Mouse (Mus musculus) forebrain, embryonic 13.5 days (tissue): ENCODE measurements around the gene Exosc5. TPM values are rescaled to one million over a fixed set of nuclear protein-coding genes. Genes with fewer than 3 reads are reported as not detected.

Experiments used
- ATAC-seq: fragments of 200-750 bp; cut with Nextera tagmentation; 2 replicates; pipeline ENCODE4 v1.8.0; 2017
- H3K27ac ChIP-seq: fragments of 300-500 bp; sonication (generic); 2 replicates; pipeline ENCODE4 v1.5.1; 2015; ENCODE audit warnings: inconsistent platforms, mild to moderate bottlenecking, moderate library complexity
- H3K27me3 ChIP-seq: fragments of 300-500 bp; sonication (generic); 2 replicates; pipeline ENCODE4 v1.6.1; 2015; ENCODE audit warnings: mild to moderate bottlenecking, inconsistent platforms
- H3K36me3 ChIP-seq: fragments of 300-500 bp; sonication (generic); 2 replicates; pipeline ENCODE4 v1.6.1; 2015; ENCODE audit warnings: mild to moderate bottlenecking, inconsistent platforms; ENCODE audit not compliant: poor library complexity, severe bottlenecking
- H3K4me1 ChIP-seq: fragments of 300-500 bp; sonication (generic); 2 replicates; pipeline ENCODE4 v1.6.1; 2015; ENCODE audit warnings: inconsistent platforms
- H3K4me2 ChIP-seq: fragments of 300-500 bp; sonication (generic); 2 replicates; pipeline ENCODE4 v1.6.1; 2015; ENCODE audit warnings: inconsistent platforms, mild to moderate bottlenecking, moderate library complexity
- H3K4me3 ChIP-seq: fragments of 300-500 bp; sonication (generic); 2 replicates; pipeline ENCODE4 v1.5.1; 2015; ENCODE audit warnings: mild to moderate bottlenecking, inconsistent platforms
- H3K9ac ChIP-seq: fragments of 300-500 bp; sonication (generic); 2 replicates; pipeline ENCODE4 v1.6.1; 2015; ENCODE audit warnings: mild to moderate bottlenecking, inconsistent platforms
- H3K9me3 ChIP-seq: fragments of 300-500 bp; sonication (generic); replicated peaks from 2 replicates; pipeline ENCODE4 v1.6.1; 2016; ENCODE audit warnings: inconsistent platforms
- WGBS: fragments of 180-500 bp; shearing (Covaris S2); methylation state at CpG from one replicate; pipeline ENCODE4 v1.1.7; 2015; 5-methylcytosine and 5-hydroxymethylcytosine counted together
- polyA plus RNA-seq: library from polyadenylated mRNA; unstranded; fragments of >200 nt; fragmentation: Nextera tagmentation; extraction: Ambion mirVana; gene quantifications from 2 replicates; pipeline ENCODE4 v1.2.1, GENCODE M21; 2015

Exosc5 gene
- polyA plus RNA-seq, 1 experiment from 2014 or later: 55.2 TPM

- Histone ChIP-seq H3K4me1 (peaks cover 29% of the 10 kb centered on the region), H3K9me3 (no peaks in the 10 kb centered on the region), H3K4me2 (no peak overlapping the region), H3K4me3 (no peak overlapping the region), H3K9ac (no peak overlapping the region), H3K27me3 (no peaks in the 10 kb centered on the region), H3K27ac (no peak overlapping the region), H3K36me3 (peaks cover 47% of the 10 kb centered on the region)
- 94% methylated on average over 8 of the region's 8 CpGs for WGBS
- no peak for ATAC-seq
Measured at GRCm38 (mm10) chr7:25714581-25714980, 55.6 kb downstream of the Exosc5 start.

- 96% methylated on average over 22 of the region's 22 CpGs for WGBS
- H3K27me3 ChIP-seq: no peaks in the 10 kb centered on the region
- H3K36me3 ChIP-seq: peaks cover 55% of the 10 kb centered on the region
- no peak overlapping the region for H3K4me2 ChIP-seq
- no peak for ATAC-seq
- no peaks in the 10 kb centered on the region for H3K9me3 ChIP-seq
- no peak overlapping the region for H3K27ac ChIP-seq
- peaks cover 21% of the 10 kb centered on the region for H3K4me1 ChIP-seq
- no peak overlapping the region for H3K4me3 ChIP-seq
- no peak overlapping the region for H3K9ac ChIP-seq
Measured at GRCm38 (mm10) chr7:25715731-25716271, 56.8 kb downstream of the Exosc5 start.

GRCm38 (mm10) chr7:25717478-25717877, 58.5 kb downstream of the Exosc5 start:
- Histone ChIP-seq H3K4me1 (peaks cover 16% of the 10 kb centered on the region), H3K9me3 (no peaks in the 10 kb centered on the region), H3K9ac (no peak overlapping the region), H3K27ac (no peak overlapping the region), H3K4me2 (peak overlapping the region; percentile 94), H3K36me3 (peaks cover 60% of the 10 kb centered on the region), H3K4me3 (peak overlapping the region; percentile 78; the same call in 1 of the 2 replicates), H3K27me3 (no peaks in the 10 kb centered on the region)
- no peak for ATAC-seq
- 83% methylated on average over 3 of the region's 3 CpGs for WGBS

- Histone ChIP-seq H3K27me3 (no peaks in the 10 kb centered on the region), H3K4me2 (peak within 1 kb of the TSS; percentile 94), H3K4me1 (peaks cover 16% of the 10 kb centered on the region), H3K36me3 (peaks cover 60% of the 10 kb centered on the region), H3K4me3 (peak within 1 kb of the TSS; percentile 78), H3K9me3 (no peaks in the 10 kb centered on the region), H3K27ac (peak within 1 kb of the TSS; percentile 75), H3K9ac (peak within 1 kb of the TSS; percentile 77)
- peak; percentile 86 for ATAC-seq
- 4% methylated on average over 32 of the region's 32 CpGs for WGBS
Measured at GRCm38 (mm10) chr7:25718788-25719417, 59.9 kb downstream of the Exosc5 start, which contains the start of gene Ccdc97. TSS of gene Ccdc97 (minus strand) at chr7:25719088.

- Histone ChIP-seq H3K36me3 (peaks cover 60% of the 10 kb centered on the region), H3K9me3 (no peaks in the 10 kb centered on the region), H3K4me2 (no peak overlapping the region), H3K9ac (no peak overlapping the region), H3K4me1 (peaks cover 16% of the 10 kb centered on the region), H3K27me3 (no peaks in the 10 kb centered on the region), H3K4me3 (no peak overlapping the region), H3K27ac (no peak overlapping the region)
- 64% methylated on average over 10 of the region's 10 CpGs for WGBS
- ATAC-seq: peak; percentile 39; the same call in 1 of the 2 replicates
Measured at GRCm38 (mm10) chr7:25719761-25720610, 61.0 kb downstream of the Exosc5 start.

- no peaks in the 10 kb centered on the region for H3K9me3 ChIP-seq
- no peak overlapping the region for H3K4me2 ChIP-seq
- no peak overlapping the region for H3K4me3 ChIP-seq
- WGBS: 91% methylated on average over 5 of the region's 5 CpGs
- H3K27me3 ChIP-seq: no peaks in the 10 kb centered on the region
- no peak overlapping the region for H3K27ac ChIP-seq
- H3K36me3 ChIP-seq: peaks cover 60% of the 10 kb centered on the region
- no peak for ATAC-seq
- peaks cover 16% of the 10 kb centered on the region for H3K4me1 ChIP-seq
- H3K9ac ChIP-seq: no peak overlapping the region
Measured at GRCm38 (mm10) chr7:25720760-25721159, 61.8 kb downstream of the Exosc5 start.

Other genes starting within 250 kb of the Exosc5 start
- 0.40 and 0.45 TPM in 2 replicates for gene Cxcl17, start 246.3 kb upstream of the Exosc5 start, polyA plus RNA-seq
- gene Ceacam1, start 181.6 kb upstream of the Exosc5 start, polyA plus RNA-seq: 0.39 and 0.49 TPM in 2 replicates
- 0.14 and 0.15 TPM in 2 replicates for gene Ceacam2, start 119.3 kb upstream of the Exosc5 start, polyA plus RNA-seq
- not detected in 2 replicates for gene Erich4, start 43.3 kb upstream of the Exosc5 start, polyA plus RNA-seq
- gene Dmac2, start 39.8 kb upstream of the Exosc5 start, polyA plus RNA-seq: 25.6 and 27.4 TPM in 2 replicates
- gene B3gnt8, start 32.5 kb upstream of the Exosc5 start, polyA plus RNA-seq: 0.67 and 0.69 TPM in 2 replicates
- gene Bckdha, start 183 bp upstream of the Exosc5 start, polyA plus RNA-seq: 48.1 and 49.0 TPM in 2 replicates
- gene Tmem91, start 16.0 kb downstream of the Exosc5 start, polyA plus RNA-seq: 5.2 and 7.5 TPM in 2 replicates
- gene B9d2, start 21.6 kb downstream of the Exosc5 start, polyA plus RNA-seq: 40.2 and 48.4 TPM in 2 replicates
- 0.34 and 0.52 TPM in 2 replicates for gene Tgfb1, start 27.8 kb downstream of the Exosc5 start, polyA plus RNA-seq
- 26.4 and 27.9 TPM in 2 replicates for gene Ccdc97, start 59.9 kb downstream of the Exosc5 start, polyA plus RNA-seq
- 60.8 and 65.0 TPM in 2 replicates for gene Hnrnpul1, start 95.6 kb downstream of the Exosc5 start, polyA plus RNA-seq
- gene Axl, start 129.5 kb downstream of the Exosc5 start, polyA plus RNA-seq: 18.1 and 19.4 TPM in 2 replicates
- 0.49 and 0.78 TPM in 2 replicates for gene Cyp2s1, start 157.7 kb downstream of the Exosc5 start, polyA plus RNA-seq
- not detected in 2 replicates for gene Cyp2b10, start 238.5 kb downstream of the Exosc5 start, polyA plus RNA-seq